Mouse (Mus musculus) urinary bladder, postnatal 4 days (tissue): ENCODE data around the gene Boc.

Experiments used
- DNase-seq, 2 experiments: peaks; one replicate each; pipeline ENCODE4 v3.0.0; 2021 to 2022; ENCODE audit warnings: low spot score in 2 of 2

Boc gene

DNA sequence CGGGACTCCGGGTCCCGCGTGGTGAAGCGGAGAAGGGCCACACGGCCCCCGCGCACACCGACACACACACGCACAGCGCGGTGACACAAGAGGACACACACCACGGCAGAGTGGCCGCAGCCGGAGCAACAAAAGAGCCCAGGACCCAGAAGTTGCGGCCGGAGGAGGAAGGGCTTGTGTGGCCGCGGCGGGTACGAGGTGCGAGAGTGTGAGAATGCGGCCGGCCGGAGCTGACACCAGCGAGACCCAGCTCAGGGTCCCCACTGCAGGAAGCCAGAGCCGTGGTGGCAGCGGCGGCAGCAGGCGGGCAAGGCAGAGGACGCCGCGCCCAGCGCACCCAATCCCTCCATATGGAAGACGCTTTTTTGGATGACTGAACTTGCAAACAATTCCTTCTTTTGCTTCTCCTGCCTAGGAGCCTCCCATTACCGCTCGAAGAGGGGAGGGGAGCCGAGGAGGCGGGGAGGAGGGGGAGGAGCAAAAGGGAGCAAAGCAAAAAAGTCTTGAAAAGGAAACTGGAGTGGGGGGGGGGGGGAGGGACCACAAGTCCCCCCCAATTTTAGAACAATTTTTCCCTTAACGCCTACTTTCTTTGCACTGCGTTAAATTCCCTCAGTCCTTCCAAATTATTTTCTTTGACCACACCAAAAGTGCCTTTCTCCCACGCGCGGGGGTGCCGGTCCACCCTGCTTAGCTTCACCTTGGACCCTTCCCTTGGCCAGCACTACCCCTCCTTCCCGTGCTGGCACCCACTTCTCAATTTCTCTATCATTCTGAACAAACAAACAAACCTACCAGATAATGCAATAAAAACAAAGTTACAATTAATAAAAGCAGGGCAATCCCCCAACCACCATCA is at the start of gene Boc:
Boc (minus strand) TSS at position 427 of the 859 bp plus-strand sequence.
- DNase-seq, result peak; percentile 73 to 74

DNA sequence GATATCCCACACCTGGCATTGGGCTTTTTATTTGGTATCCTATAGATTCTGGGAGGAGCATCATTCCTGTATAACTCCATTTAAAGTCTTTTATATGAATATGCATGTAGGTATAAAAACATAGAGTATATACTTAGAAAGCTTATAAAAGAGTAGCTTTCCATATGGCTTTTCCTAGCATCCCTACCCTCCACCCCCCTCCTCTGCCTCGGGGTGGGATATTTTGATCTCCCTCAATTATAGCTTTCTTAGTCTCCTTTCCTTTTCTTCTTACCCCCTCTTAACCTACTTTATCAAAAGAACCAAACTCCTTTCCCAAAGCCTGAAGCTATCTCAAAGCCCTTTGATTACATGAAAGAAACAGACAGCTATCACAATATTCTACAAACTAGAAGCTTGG is 47.9 kb upstream of the Boc start:
- DNase-seq, result no peak

DNA sequence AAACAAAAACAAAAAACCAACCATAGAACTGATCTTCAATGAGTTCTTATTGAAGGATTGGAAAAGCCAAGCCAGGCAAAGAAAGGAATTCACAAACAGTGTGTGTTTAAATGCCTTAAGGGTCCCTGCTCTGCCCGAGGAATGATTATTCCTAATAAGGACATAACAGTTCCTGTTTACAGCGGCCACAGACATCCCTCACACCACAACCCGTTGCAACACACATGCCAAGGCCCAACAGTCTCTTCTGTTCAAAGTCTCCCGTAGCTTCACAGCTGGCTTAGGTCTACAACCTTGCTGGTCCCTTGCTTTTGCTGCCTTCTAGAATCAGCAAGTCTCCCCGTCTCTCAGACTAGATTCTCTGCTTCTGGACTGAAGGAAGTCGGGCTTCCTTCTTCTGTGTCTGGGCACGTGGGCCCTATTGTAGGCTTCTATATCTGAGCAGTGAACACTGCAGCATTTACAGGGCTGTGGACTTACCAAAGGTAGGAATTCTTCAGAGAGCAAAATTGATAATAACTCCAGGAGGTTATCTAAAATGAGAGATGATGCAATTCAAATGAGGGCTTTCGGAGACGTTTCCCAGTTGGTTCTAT is 45.4 kb upstream of the Boc start:
- DNase-seq, result no peak

DNA sequence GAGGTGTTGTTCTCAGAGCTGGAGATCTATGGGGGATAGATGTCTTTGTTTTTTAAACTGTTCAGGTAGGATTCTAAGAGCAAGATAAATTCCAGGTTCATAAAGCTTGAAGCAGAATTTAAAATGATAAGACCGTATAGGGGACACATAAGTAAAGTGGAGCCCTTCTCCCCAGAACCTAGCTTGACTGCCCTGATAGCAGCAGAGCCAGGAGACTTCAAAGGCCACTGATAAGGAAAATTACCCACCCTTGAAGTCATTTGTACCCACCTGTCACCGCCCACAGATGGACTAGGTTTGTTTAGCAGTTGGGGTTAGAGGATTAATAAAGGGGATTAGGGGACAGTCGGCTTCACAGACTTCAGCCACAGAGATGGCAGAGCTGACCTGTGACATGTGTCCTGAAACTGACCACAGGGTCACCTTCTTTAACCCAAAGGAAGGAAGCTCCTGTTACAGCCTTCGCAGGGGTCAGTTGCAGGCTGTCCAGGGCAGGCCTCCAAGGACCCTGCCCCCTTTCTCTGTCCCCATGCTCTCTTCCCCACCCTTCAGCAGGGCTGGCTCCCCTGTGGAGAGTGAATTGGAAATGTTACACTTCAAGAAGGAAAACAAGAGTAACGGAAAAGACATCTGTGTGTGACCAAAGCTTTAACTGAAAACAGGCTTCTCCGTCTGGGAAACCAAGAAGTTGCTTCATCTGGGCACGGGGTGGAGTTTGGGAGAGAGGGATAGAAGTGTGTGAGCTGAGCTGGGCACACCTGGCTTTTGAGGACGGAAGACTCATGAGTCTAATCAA is 43.5 kb upstream of the Boc start:
- DNase-seq, result no peak

DNA sequence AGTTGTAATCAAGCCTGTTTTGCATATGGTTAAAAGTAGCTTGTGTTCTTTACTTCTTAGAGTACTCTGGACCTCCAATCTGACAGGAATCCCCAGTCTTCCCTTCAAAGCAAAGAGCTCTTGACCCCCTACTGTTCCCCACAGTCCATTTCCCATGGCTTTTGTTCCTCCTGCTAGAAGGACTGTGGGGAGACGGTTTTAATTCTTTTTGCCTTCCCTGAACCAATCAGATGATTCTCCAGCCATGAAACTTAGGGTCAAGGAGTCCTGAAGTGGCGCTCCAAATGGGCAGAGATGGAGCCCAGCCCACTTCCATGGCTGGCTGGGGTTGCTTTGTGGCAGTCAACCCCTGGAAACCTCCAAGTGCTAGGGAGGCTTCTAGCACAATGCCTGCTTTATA is 42.5 kb upstream of the Boc start:
- no peak for DNase-seq

DNA sequence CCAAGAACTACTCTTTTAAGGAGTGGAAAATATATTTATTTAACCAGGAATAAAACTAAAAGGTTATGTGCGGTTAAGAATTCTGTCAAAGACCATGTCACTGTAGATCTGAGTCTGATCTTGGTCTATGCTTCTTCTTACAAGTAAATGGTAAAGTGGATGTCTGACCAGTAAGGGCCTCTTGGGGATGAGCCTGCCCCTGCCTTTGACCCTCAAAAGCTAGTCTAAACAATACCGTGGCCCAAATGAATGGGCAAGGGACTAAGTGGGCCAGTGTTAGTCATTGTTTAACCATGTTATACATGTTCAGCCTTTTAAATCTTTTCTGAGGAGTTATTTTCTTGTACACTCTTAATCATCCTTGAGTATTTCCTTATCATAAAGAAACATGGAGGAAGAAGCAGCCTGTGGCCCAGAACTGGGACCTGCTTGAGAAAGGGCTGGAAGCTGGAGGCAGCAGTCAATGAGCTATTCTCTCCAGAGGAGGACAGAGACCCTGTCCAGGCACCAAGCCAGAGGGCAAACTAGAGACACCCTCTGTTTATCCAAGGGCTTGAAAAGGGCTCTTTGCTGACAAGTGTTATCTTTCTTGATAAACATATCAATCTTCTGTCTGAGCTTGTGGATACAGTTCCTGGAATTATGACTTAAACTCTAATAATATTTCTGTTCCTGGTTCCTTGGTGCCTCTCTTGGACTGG is 38.6 kb upstream of the Boc start:
- no peak for DNase-seq

DNA sequence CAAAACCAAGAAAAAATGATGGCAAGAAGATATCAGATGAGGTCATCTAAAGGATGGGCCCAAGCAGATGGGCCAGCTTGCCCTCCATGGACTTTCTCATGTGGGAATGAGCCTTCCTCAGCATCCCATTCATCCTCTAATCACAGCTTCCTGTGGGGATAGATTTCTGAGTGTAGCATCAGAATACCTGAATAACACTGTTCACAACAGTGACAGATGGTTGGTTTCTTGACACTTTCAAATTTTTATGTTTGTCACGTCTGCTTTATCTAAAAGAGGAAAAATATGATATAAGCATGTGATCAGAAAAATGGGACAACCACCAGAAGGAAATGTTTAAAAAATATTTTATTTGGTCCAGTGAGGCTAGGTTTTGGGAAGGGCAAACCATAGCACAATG is 30.8 kb upstream of the Boc start:
- no peak for DNase-seq

DNA sequence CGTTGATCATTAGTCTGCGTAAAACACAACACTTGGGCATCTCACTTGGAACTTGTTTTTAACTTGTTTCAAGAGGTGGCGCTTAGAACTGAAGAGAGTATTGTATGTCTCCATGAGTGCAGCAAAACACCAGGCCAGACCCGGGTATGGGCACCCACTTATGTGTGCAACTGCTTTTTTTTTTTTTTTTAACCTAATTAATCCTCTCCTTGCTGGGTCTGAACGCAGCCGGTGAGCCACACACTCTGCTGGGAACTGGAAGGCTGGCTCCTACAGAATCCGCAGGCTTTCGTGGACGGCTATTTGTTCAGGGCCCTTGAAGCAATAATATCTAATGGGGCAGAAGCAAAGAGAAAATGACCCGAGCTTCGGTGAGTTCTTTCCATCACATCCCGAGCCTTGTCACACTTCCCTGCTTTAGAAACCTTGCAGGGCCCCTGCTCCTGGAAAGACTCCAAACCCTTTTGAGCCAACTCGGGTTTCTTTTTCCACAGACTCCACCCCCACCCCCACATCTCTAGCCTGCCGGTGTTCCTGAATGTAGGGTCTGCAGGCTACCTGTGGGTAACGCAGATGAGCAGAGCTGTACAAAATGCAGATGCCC is 20.8 kb upstream of the Boc start:
- no peak for DNase-seq

DNA sequence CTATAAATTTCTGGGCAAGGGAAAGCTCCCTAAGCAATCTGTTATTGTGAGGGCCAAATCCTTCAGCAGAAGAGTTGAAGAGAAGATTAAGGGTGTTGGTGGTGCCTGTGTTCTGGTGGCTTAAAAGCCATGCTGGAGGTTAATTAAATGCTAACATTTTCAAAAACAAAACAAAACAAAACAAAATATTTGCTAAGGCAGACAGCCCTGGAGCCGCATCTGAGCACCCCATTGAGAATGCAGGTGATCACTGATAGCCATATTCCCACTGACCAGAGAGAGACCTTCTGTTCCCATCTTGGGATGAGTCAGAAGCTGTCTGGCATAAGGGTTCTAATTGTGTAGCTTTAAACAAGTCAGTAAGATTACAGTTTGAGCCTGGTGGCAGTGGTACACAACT is 19.9 kb upstream of the Boc start:
- DNase-seq, result no peak

DNA sequence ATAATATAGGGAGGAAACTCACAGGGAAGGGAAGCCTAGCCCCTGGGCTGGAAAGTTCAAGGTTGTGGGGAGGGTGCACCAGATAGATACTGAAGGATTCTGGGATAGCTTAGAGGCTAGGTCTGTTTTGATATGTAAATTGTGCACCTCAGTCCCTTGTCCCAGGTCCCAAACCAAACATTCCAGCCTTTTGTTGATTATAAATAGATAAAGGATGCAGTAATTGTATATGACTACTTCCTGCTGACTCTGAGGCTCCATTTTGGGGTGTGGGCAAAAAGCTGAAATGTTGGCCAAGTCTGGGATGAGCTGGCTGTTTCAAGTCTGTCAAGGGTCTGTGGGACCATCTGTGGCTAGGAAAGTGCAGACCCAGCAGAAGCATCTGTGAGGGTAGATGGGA is 9.4 kb upstream of the Boc start:
- no peak for DNase-seq

DNA sequence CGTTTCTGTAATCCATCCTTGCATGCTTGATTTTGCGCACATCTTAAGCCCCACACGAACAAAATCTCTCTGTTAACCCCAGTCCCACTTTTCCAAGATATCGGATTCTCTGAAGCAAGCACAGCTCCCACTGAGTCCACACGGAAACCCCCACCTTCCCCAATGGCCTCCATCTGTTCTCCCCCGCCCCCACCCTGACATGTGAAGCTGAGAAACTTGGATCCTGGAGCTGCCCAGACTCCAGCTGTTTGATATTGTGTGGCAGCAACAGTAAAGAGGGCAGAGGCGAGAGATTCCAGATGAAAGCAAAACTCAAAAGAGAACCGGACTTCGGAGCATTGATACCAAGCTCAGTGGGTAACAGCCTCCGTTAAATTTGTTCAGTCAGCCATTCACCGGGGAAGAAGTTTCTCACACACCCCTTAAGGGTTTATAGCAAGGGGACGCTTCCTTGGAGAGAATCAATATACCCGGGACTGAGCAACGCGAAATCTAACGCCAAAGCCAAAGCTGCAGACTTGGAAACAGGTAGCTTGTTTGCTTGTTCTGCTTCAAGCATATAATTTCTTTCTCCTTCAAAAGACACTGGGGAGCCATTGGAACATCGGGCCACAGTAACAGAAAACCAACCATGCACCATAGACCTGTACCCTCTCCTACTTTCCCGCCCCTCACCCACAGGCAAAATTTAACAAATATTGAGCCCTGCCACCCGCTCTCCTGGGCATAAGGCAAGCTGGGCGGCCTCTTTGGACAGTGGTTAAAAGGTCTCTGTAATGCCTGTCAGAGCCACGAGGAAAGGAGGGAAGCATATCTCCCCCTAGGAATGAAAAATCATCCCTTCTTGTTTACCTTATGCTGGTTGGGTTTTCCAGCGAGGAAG is 6.9 kb upstream of the Boc start:
- DNase-seq, result no peak

DNA sequence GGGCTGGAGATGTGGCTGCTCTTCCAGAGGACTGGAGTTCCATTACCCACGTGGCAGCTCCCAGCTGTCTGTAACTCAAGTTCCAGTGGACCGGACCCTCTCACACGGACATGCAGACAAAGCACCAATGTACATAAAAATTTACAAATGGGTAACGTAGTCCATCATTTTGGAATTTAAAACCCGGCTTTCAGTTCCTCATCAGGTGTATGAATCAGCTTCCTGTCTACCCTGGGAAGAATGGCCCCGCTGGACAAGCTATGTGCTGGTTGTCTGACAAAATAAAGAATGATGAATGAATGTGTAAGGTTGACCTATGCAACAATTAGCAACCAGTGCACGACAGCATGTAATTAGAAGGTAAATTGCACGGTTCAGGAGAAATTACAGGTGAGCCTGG is 5.7 kb upstream of the Boc start:
- DNase-seq, result no peak

DNA sequence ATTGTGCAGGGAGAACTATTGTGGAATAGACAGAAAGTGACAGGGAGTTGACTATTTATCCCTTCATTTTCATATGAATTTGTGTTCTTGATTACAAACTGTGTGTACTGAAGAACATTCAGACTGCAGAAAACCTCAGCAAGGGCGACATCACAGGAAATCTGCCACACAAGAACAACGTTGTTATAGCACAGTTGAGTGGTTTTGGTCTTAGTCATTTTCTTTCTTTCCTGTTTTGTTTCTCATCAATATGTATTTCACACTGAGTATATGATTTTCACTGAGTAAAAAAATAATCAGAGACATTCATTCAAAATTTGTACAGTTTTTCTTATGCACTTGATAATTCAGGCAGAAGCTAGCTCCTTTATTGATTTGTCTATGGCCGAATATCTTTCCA is 3.4 kb upstream of the Boc start:
- DNase-seq, result no peak

DNA sequence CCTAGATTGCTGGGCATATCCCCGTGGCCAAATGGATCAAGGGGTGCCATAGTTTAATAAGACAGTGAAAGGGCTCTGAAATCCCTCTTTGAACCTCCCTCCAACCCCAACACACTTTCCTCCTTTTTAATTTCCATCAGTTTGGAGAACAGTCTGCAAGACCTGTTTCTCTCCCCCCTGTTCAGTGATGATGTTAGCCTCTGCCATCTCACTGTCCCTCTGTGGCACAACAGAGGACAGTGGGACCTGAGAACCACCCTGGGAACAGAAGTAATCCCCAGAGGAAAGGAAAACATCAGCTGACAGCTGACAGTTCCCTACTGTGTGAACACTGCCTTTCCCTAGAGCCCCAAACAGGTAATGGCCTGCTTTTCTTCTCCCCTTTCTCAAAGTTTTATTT is 1.5 kb upstream of the Boc start:
- no peak for DNase-seq

DNA sequence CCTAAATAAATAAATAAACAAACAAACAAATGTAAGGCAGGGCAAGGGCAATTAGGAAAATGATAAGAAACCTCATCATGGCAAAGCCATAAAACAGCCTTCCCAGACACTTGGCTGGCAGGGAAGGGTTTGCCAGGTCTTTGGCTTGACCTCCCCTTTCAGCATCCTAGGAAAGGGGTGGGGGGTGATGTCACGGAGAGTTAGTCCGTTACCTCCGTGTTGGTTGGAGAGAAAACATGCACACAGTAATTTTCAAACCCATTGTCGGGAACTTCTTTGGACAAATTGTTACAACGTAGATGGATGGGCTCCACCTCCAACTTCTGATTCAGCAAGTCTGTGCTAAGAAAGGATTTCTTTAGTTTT is 616 bp upstream of the Boc start:
- no peak for DNase-seq

DNA sequence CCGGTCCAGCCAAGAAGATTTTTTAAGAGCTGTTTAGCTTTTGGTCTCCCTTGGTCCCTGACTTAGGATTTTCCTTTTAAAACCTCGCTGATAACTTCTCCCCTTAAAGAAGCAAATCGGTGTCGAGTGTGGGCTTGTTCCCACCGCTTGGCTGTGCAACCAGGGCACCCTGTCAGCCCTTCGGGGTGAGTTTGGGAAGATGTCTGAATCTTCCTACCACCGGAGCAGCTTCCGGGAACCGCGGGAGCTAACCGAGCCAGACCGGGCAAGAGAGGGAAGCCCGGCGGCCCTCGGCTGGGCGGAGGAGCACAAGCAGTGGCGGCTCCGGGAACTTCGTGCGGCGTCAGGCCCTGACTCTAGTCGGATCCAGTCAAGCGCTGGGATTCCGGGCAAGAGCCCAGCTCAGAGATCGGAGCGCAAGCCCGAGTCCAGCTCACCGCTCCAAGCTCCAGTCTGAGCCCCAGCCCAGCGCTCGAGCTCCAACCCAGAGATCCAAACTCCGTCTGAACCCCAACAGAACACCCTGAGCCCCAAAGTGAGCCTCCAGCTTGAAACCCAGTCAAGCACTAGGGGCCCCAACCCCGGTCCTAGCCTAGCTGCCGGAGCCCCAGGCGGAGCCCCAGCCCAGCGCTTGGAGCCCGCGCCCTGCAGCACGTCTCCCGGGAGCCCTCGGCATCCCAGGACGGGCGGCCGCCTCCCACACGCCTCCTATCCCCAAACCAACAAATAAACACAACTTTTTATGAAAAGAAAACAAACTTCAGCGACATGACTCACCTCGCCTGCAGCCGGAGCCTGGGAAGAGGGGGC is 831 bp downstream of the Boc start:
- peak; percentile 65 to 80 for DNase-seq

DNA sequence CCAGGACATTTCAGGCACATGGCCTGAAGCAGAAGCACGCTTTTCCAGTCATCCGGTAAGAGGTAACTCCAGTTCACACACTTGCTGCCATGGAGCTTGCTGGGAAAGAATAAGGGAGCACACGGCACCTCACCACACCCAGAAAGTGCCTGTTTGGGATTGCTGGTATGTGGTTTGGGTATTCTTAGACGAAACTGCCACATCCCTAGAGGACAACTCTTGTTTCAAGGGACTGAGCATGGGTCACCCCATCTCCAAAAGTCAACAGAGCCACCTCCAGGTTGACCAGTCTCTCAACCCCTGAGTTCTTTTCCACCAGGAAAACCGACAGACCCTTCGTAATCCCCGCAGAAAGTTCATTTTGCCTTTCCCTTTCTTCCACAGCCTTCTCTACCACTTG is 1.6 kb downstream of the Boc start:
- DNase-seq, result no peak

DNA sequence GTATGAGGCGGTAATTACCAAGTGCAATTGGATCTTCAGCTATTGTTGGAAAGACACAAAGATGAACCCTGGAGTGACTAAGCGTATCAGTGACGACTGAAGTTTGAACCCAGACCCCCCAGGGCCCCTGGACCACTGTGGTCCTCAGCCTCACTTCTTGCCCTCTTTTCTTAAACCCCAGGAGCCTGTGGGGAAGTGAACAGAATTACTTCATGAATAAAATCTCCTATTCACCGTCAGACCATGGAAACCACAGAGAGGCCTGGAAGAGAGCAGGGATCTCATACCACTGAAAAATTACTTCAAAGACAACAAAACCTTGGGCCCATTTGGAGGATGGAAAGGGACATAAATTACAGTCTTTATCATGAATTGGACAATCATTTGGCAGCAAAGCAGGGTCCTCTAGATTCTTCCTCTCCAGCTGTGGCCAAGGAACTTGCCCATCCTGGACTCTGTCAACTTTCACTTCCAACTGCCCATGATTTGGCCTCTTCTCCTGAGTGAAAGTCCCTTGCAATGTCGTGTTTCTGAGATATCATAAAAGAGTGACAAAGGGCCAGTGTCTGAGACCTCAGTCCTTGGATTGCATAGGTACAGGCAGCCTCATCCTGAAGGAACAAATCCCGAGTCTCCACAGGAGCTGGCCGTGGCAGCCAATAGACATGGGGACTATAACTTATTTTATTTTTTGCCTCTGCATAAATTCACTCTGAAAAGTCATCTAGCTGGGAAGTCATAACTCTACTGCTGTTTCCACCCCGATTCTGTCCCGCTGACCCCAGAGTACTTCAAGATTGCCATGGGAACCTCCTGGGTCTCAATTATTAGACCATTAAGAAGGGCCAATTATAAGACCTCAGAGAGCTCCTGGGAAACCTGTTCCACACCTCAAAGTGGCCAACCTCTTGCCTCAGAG is 2.6 kb downstream of the Boc start:
- no peak for DNase-seq

DNA sequence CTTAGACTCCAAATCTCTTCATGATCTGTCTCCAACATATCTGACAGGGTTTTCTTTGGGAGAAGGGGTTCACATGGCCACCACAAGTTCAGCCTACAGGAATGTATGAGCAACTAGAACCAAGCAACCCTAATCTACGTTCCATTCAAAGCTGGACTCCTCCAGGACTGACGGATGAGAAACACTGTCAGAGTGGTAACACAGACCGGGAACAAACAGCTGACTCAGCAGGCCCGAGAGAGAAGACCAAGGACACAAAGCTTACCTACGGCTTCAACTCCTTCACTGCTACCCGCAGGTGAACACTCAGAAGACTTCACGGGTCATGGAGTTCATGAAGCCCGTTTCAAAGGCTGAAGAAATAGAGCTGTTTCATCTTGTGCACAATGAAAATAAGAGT is 4.8 kb downstream of the Boc start:
- DNase-seq, result no peak
